Mouse (Mus musculus) left cerebral cortex, postnatal 10 days (tissue): Measurements from ENCODE around the gene Abcb8. TPM values are rescaled to one million over a fixed set of nuclear protein-coding genes. Genes with fewer than 3 reads are reported as not detected.
A peak's percentile ranks its signal among the peaks of the same experiment; 100 is the strongest.
"Not testable (repeated sequence)": the region's sequence is repeated elsewhere in the genome, so short reads cannot be mapped to it uniquely, and the experiment has no call there.

Experiments used
- DNase-seq, 2 experiments: peaks; one replicate each; pipeline ENCODE4 v3.0.0; 2021 to 2022; ENCODE audit warnings: low spot score in 2 of 2, mixed read lengths in 1 of 2; ENCODE audit errors: extremely low spot score in 1 of 2
- intact Hi-C: fragments of 180-260 bp; cut with DNase I; formaldehyde crosslinking; loops from one replicate; pipeline ENCODE4 v1.15.1; 2025
- total RNA-seq, 2 experiments: library from RNA; stranded (reverse); gene quantifications; 2 replicates each; pipeline ENCODE4 v1.2.3; 2021

Abcb8 gene
- total RNA-seq, 2 experiments from 2014 or later, result 53.3 to 56.0 TPM

DNA sequence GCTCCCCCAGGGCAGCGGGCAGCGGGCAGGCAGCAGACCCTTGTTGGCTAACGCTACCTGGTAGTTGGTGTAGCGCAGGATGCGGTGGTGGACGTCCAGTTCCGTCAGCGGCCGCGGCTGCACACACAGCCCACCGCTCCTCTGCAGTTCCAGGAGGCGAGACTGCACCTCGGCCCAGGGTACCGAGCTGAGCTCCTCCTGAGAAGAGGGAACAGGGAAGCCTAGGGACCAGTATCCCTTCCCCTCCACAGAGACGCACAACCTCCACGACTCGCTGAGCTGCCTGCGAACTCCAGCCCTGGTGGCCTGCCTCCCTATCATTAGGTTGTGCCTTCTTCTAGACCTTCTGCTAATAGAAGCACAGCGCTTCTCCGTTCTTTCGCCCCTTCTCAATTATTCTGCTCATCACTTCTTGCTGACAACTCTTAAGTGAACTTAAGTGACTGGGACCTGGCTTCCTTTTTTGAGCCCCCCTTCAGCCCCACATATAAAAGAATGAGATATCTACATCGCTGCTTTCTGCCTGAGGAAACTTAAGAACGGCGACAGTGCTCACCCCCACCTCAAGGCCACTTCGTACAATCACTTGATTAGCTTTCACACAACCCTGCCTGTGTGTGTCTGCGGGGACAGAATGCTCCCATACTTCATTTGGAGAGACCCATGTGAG lies 5.1 kb upstream of the Abcb8 start:
- DNase-seq, result no peak
- intact Hi-C loops, result no loop called here

- peak in 1 of 2 experiments; percentile 61 for DNase-seq
- intact Hi-C loops, result no loop called here
Observed at GRCm38 (mm10) chr5:24389011-24389657, 4.3 kb upstream of the Abcb8 start.

- intact Hi-C loops, result no loop called here
- no peak for DNase-seq
Observed at GRCm38 (mm10) chr5:24389658-24390020, 3.8 kb upstream of the Abcb8 start.

- intact Hi-C loops, result no loop called here
- DNase-seq, result no peak
Observed at GRCm38 (mm10) chr5:24391864-24392263, 1.6 kb upstream of the Abcb8 start, which contains the start of gene Atg9b. Gene Atg9b, minus strand, starts transcription at chr5:24392143.

GRCm38 (mm10) chr5:24392724-24393123 lies 739 bp upstream of the Abcb8 start:
- no peak for DNase-seq
- intact Hi-C loops, result no loop called here

DNA sequence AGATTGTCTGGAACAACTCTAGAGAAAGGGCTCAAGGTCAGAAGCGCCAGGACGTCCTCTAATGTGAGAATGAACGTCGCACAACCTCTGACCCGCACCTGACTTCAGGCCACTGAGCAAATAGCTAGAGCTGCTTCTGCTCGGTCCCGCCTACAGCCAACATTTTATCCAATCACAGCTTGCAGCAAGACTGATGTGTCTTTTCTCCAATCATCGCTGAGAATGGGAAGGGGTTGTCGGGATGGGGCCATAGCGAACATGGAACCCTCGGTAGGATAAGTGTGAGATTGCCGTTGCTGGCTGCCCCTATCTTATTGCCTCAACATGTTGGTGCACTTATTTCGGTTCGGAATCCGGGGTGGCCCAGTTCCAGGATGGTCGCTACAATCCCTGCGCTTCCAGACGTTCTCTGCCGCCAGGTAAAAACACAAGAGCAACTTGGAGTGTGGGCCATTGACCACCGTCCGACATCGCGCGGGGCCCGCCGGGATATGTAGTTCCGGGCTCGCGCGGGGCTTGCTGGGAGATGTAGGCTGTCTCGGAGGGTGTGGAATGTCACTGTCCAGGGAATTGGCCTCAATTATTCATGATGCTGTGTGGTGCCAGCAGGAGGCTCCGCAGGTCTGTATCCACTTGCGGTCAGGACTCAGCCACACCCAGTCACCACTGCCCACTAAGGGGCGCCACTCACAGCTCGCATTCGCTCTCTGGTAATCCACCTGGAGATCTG lies 867 bp downstream of the Abcb8 start:
- intact Hi-C loops, result no loop called here
- DNase-seq, result peak; percentile 93 to 98

GRCm38 (mm10) chr5:24396254-24396653 lies 2.8 kb downstream of the Abcb8 start:
- intact Hi-C loops, DNase-seq: not testable (repeated sequence)

DNA sequence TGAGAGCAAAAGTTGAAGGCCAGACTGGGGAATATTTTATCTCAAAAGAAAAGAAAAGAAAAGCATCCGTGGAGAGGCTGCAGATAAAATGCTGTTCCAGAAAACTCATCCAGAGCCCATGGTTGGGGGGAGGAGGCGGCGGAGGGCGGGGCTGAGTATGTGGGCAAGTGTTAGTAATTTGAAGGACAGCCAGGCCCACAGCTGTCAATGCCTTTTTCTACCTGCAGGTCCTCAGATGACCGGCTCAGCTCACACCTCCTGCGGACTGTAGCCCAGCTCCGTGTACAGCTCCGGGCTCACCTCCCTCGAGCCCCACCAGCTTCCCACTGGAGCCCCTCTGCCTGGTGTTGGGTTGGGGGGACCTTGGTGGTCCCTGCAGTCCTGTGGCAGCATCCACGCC lies 6.2 kb downstream of the Abcb8 start:
- intact Hi-C loops, result no loop called here

DNA sequence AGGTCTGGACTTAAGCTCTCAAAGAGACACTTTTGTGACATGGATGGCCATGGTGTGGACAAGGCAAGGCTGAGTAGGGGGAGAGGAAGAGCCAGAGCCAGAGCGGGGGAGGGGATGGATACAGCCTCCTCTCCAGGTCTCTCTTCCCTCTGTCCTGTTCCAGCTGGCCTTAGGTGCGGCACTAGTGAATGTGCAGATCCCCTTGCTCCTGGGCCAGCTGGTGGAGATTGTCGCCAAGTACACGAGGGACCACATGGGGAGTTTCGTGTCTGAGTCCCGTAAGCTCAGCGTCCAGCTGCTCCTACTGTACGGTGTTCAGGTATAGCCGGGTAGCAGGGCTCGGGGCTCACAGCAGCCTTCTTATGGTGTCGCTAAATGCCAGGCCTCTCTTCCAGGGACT lies 6.9 kb downstream of the Abcb8 start:
- DNase-seq, result no peak
- intact Hi-C loops, result no loop called here

More for the DNA sequence above, 6.2 kb downstream of the Abcb8 start:
- DNase-seq, result no peak

- no peak for DNase-seq
- intact Hi-C loops, result no loop called here
Observed at GRCm38 (mm10) chr5:24400911-24401605, 7.6 kb downstream of the Abcb8 start.

DNA sequence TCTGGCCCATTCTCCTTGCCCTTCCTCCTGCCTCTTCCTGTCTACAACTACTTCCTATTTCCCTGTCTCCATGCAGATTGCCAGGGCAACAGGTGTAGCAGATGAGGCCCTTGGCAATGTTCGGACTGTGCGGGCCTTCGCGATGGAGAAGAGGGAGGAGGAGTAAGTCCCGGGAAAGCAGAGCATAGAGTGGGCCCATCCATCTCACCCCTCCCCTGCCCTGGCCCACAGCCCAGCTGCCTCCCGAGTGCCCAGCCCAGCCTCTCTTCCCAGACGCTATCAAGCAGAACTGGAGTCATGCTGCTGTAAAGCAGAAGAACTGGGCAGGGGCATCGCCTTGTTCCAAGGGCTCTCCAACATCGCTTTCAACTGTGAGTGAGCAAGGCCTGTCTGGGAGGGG lies 8.5 kb downstream of the Abcb8 start:
- intact Hi-C loops, result no loop called here
- DNase-seq, result no peak

- intact Hi-C loops, result no loop called here
- no peak for DNase-seq
Observed at GRCm38 (mm10) chr5:24404594-24405360, 11.3 kb downstream of the Abcb8 start.

GRCm38 (mm10) chr5:24405389-24405876 lies 12.0 kb downstream of the Abcb8 start:
- intact Hi-C loops, result no loop called here
- DNase-seq, result no peak

DNA sequence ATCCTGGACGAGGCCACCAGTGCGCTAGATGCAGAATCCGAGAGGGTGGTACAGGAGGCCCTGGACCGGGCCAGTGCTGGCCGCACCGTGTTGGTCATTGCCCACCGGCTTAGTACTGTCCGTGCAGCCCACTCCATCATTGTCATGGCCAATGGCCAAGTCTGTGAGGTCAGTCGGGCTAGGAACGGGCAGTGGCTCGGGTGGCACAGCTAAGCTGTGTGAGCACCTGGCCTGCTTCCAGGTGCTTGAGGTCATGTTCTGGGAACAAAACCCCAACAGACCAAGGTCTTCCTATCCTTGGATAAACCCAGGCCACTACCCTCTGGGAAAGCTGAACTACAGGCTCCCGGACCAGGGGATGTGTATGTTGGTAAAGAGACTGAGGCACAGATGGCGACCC lies 15.2 kb downstream of the Abcb8 start:
- DNase-seq, result peak in 1 of 2 experiments; percentile 34
- intact Hi-C loops, result no loop called here

DNA sequence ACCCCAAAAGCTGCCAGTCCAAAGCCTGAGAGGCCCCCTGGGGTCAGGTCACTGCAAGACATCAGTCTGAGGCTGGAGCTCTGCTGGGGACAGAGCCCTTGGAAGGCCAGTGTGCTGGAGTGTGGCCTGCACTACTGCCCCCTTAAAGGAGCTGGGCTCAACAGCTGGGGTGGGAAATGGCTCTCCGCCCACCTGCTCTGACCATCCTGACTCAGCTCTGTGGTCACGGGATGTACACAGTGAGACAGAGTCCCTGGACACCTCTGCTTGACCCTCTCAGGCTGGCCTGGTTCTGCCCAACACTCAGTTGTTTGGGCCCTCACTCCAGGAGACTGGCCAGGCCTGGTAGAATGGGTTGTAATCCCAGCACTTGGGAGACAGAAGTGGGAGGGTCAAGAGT lies 16.0 kb downstream of the Abcb8 start:
- intact Hi-C loops, result no loop called here
- DNase-seq, result peak in 1 of 2 experiments; percentile 26

GRCm38 (mm10) chr5:24412063-24412462 lies 18.6 kb downstream of the Abcb8 start:
- DNase-seq, result no peak
- intact Hi-C loops, result no loop called here

DNA sequence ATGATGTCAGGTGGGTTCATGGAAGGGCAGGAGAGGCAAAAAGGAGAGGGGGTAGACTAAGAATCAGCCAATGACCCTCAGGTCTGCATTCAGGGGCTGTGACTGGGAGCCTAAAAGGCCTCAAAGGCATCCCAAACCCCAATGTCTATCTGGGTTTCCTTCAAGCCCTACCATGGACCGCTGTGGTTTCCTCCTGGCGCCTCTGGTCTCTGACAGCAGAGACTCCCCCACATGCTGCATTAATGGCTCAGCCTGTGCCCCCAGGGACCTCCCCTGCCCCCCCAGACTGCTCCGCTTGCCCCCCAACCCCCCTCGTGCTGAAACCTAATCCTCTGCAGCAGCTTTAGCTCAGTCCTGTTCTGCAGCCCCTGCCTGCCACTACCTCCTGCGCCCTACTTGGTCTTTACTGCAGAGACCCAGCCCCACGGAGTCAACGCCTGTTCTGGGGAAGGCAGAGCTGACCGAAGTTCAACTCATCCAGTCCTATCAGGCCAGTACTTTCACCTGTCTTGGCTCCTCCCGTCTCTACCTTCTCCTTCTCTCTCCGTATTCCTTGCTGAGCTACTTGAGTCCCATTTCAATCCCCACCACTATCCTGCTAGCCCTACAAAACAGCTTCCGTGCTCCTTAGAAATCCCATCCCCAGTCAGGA lies 19.7 kb downstream of the Abcb8 start, which contains the start of gene Asic3:
Gene Asic3, plus strand, starts transcription at position 351 of the 652 bp plus-strand sequence.
- intact Hi-C loops, result no loop called here

GRCm38 (mm10) chr5:24413938-24414337 lies 20.5 kb downstream of the Abcb8 start:
- no peak for DNase-seq
- intact Hi-C loops, result no loop called here

More for the DNA sequence above, 19.7 kb downstream of the Abcb8 start, which contains the start of gene Asic3:
- no peak for DNase-seq
